Mouse (Mus musculus): ENCODE measurements around the gene Fastk. TPM values are rescaled to one million over a fixed set of nuclear protein-coding genes. Genes with fewer than 3 reads are reported as not detected.
"Not testable (repeated sequence)": the region's sequence is repeated elsewhere in the genome, so short reads cannot be mapped to it uniquely, and the experiment has no call there.

Fastk gene
- polyA plus RNA-seq, 1 experiment from 2014 or later: 120 TPM

DNA sequence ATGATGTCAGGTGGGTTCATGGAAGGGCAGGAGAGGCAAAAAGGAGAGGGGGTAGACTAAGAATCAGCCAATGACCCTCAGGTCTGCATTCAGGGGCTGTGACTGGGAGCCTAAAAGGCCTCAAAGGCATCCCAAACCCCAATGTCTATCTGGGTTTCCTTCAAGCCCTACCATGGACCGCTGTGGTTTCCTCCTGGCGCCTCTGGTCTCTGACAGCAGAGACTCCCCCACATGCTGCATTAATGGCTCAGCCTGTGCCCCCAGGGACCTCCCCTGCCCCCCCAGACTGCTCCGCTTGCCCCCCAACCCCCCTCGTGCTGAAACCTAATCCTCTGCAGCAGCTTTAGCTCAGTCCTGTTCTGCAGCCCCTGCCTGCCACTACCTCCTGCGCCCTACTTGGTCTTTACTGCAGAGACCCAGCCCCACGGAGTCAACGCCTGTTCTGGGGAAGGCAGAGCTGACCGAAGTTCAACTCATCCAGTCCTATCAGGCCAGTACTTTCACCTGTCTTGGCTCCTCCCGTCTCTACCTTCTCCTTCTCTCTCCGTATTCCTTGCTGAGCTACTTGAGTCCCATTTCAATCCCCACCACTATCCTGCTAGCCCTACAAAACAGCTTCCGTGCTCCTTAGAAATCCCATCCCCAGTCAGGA is 31.9 kb downstream of the Fastk start, which contains the start of gene Asic3:
Gene Asic3 (plus strand): TSS at position 351 of the 652 bp plus-strand sequence.
- 30% methylated on average over 11 of the region's 11 CpGs for WGBS
- Histone ChIP-seq H3K4me1 (peaks cover 29% of the 10 kb centered on the region), H3K4me3 (no peak within 1 kb of the TSS), H3K27ac (peak within 1 kb of the TSS; percentile 22; the same call in 1 of the 2 replicates), H3K9ac (peak within 1 kb of the TSS; percentile 6; the same call in 1 of the 2 replicates), H3K4me2 (replicated peaks) (peak within 1 kb of the TSS; percentile 31), H3K9me3 (no peaks in the 10 kb centered on the region), H3K36me3 (peaks cover 15% of the 10 kb centered on the region), H3K27me3 (no peaks in the 10 kb centered on the region)
- peak; percentile 63; the same call in 1 of the 2 replicates for ATAC-seq (ENCODE audit: low FRiP score, low read depth)

GRCm38 (mm10) chr5:24412063-24412462 is 33.0 kb downstream of the Fastk start:
- H3K4me2 ChIP-seq (replicated peaks): no peak overlapping the region
- H3K27ac ChIP-seq: no peak overlapping the region
- H3K4me3 ChIP-seq: no peak overlapping the region
- H3K9me3 ChIP-seq: no peaks in the 10 kb centered on the region
- no peak overlapping the region for H3K9ac ChIP-seq
- H3K36me3 ChIP-seq: peaks cover 26% of the 10 kb centered on the region
- no peak for ATAC-seq (ENCODE audit: low FRiP score, low read depth)
- peaks cover 29% of the 10 kb centered on the region for H3K4me1 ChIP-seq
- 95% methylated on average over 2 of the region's 2 CpGs for WGBS
- H3K27me3 ChIP-seq: no peaks in the 10 kb centered on the region

GRCm38 (mm10) chr5:24409466-24409865 is 35.6 kb downstream of the Fastk start:
- Histone ChIP-seq H3K4me1 (peaks cover 18% of the 10 kb centered on the region), H3K9ac (no peak overlapping the region), H3K27ac (no peak overlapping the region), H3K4me3 (no peak overlapping the region), H3K27me3 (no peaks in the 10 kb centered on the region), H3K4me2 (replicated peaks) (no peak overlapping the region), H3K36me3 (peaks cover 47% of the 10 kb centered on the region), H3K9me3 (no peaks in the 10 kb centered on the region)
- no peak for ATAC-seq (ENCODE audit: low FRiP score, low read depth)
- 86% methylated on average over 2 of the region's 2 CpGs for WGBS

DNA sequence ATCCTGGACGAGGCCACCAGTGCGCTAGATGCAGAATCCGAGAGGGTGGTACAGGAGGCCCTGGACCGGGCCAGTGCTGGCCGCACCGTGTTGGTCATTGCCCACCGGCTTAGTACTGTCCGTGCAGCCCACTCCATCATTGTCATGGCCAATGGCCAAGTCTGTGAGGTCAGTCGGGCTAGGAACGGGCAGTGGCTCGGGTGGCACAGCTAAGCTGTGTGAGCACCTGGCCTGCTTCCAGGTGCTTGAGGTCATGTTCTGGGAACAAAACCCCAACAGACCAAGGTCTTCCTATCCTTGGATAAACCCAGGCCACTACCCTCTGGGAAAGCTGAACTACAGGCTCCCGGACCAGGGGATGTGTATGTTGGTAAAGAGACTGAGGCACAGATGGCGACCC is 36.4 kb downstream of the Fastk start:
- no peak overlapping the region for H3K4me2 ChIP-seq (replicated peaks)
- peaks cover 53% of the 10 kb centered on the region for H3K36me3 ChIP-seq
- WGBS: 90% methylated on average over 13 of the region's 13 CpGs

DNA sequence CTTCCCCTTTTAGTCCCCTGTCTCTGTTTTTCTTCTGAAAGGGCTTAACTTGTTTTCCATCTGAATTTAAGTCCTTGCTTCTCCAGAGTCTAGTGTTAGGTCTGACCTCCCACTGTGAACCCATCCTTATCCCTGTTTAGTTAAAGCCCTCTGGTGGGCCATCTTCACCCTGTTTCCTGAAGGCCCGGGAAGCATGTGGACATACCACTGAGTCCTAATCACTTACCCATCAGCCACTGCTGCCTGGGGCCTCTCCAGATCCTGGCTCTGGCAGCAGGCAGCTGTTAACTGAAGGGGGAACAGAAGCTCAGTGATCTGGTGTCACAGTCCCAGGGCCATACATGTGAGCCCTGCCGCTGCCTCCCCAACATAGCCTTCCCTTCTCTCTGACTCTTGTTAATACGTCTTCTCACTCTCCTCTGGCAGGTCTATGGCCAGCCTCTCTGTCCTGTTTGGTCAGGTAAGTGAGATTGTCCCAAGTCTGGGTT is 39.7 kb downstream of the Fastk start:
- no peak for ATAC-seq (ENCODE audit: low FRiP score, low read depth)
- H3K4me1 ChIP-seq: no peaks in the 10 kb centered on the region
- no peak overlapping the region for H3K4me3 ChIP-seq
- no peaks in the 10 kb centered on the region for H3K27me3 ChIP-seq
- no peak overlapping the region for H3K27ac ChIP-seq
- WGBS: 58% methylated on average over 3 of the region's 3 CpGs
- H3K9ac ChIP-seq: peak overlapping the region; percentile 10; the same call in 1 of the 2 replicates
- no peaks in the 10 kb centered on the region for H3K9me3 ChIP-seq
- H3K4me2 ChIP-seq (replicated peaks): no peak overlapping the region
- peaks cover 84% of the 10 kb centered on the region for H3K36me3 ChIP-seq

More for the DNA sequence above, 36.4 kb downstream of the Fastk start:
- ATAC-seq (ENCODE audit: low FRiP score, low read depth): no peak
- Histone ChIP-seq H3K9ac (no peak overlapping the region), H3K9me3 (no peaks in the 10 kb centered on the region), H3K27ac (no peak overlapping the region), H3K4me1 (peaks cover 11% of the 10 kb centered on the region), H3K4me3 (no peak overlapping the region), H3K27me3 (no peaks in the 10 kb centered on the region)

DNA sequence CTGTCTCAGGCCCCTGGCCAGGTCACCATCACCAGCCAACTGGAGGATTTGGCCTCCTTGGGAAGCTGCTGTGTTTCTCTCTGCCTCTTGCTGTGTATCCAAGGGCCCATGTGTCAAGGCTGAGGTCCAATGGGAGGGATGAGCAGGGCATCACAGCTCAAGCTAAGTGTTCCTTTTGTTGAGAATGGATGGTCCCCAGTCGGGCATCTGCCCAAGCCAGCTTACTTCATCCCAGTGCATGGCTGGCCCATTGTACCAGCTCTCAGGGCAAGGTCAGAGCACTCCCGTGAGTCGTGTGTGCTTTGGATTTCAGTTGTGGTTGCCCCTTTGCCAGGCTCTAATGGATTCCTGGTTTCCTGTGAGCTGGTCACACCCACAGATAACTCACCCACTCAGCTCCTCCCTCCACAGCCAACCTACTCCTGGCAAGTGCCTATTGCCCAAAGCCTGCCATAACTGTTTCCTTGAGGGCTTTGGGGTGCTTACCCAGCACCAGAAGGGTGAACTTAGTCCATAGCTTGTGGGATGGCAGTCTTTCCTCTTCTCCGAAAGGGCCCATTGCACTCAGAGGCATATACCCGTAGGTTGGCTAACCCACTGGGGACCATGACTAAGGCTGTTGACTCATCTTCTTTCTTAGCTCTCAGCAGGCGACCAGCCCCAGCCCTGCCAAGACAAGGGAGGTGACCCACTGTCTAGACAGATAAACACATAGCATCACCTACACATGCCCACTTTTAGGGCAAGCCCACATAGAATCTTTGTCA is 40.3 kb downstream of the Fastk start:
- no peak overlapping the region for H3K4me2 ChIP-seq (replicated peaks)
- 84% methylated on average over 6 of the region's 6 CpGs for WGBS
- no peak for ATAC-seq (ENCODE audit: low FRiP score, low read depth)
- no peak overlapping the region for H3K4me3 ChIP-seq
- H3K9ac ChIP-seq: no peak overlapping the region
- H3K27me3 ChIP-seq: no peaks in the 10 kb centered on the region
- H3K27ac ChIP-seq: no peak overlapping the region
- no peaks in the 10 kb centered on the region for H3K9me3 ChIP-seq
- no peaks in the 10 kb centered on the region for H3K4me1 ChIP-seq
- H3K36me3 ChIP-seq: peaks cover 89% of the 10 kb centered on the region

DNA sequence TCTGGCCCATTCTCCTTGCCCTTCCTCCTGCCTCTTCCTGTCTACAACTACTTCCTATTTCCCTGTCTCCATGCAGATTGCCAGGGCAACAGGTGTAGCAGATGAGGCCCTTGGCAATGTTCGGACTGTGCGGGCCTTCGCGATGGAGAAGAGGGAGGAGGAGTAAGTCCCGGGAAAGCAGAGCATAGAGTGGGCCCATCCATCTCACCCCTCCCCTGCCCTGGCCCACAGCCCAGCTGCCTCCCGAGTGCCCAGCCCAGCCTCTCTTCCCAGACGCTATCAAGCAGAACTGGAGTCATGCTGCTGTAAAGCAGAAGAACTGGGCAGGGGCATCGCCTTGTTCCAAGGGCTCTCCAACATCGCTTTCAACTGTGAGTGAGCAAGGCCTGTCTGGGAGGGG is 43.1 kb downstream of the Fastk start:
- Histone ChIP-seq H3K27me3 (no peaks in the 10 kb centered on the region), H3K4me3 (no peak overlapping the region), H3K27ac (no peak overlapping the region), H3K9me3 (no peaks in the 10 kb centered on the region), H3K36me3 (peaks cover 64% of the 10 kb centered on the region), H3K9ac (no peak overlapping the region), H3K4me2 (replicated peaks) (no peak overlapping the region), H3K4me1 (no peaks in the 10 kb centered on the region)
- WGBS: 84% methylated on average over 9 of the region's 9 CpGs
- no peak for ATAC-seq (ENCODE audit: low FRiP score, low read depth)

- H3K4me2 ChIP-seq (replicated peaks): no peak overlapping the region
- 92% methylated on average over 5 of the region's 5 CpGs for WGBS
- H3K4me3 ChIP-seq: no peak overlapping the region
- H3K27me3 ChIP-seq: no peaks in the 10 kb centered on the region
- H3K9ac ChIP-seq: no peak overlapping the region
- H3K36me3 ChIP-seq: peaks cover 59% of the 10 kb centered on the region
- no peaks in the 10 kb centered on the region for H3K4me1 ChIP-seq
- H3K27ac ChIP-seq: no peak overlapping the region
- no peaks in the 10 kb centered on the region for H3K9me3 ChIP-seq
- ATAC-seq (ENCODE audit: low FRiP score, low read depth): no peak
These were observed 44.0 kb downstream of the Fastk start for GRCm38 (mm10) chr5:24400911-24401605.

DNA sequence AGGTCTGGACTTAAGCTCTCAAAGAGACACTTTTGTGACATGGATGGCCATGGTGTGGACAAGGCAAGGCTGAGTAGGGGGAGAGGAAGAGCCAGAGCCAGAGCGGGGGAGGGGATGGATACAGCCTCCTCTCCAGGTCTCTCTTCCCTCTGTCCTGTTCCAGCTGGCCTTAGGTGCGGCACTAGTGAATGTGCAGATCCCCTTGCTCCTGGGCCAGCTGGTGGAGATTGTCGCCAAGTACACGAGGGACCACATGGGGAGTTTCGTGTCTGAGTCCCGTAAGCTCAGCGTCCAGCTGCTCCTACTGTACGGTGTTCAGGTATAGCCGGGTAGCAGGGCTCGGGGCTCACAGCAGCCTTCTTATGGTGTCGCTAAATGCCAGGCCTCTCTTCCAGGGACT is 44.7 kb downstream of the Fastk start:
- Histone ChIP-seq H3K4me1 (0 out of 2 replicates have a peak, but pooled peaks cover under 1% of the 10 kb centered on the region), H3K27ac (no peak overlapping the region), H3K9ac (no peak overlapping the region), H3K36me3 (peaks cover 52% of the 10 kb centered on the region), H3K4me2 (replicated peaks) (no peak overlapping the region), H3K4me3 (no peak overlapping the region), H3K27me3 (no peaks in the 10 kb centered on the region), H3K9me3 (no peaks in the 10 kb centered on the region)
- WGBS: 81% methylated on average over 11 of the region's 11 CpGs
- ATAC-seq (ENCODE audit: low FRiP score, low read depth): no peak

- ATAC-seq (ENCODE audit: low FRiP score, low read depth): no peak
- no peak overlapping the region for H3K4me3 ChIP-seq
These were observed 45.4 kb downstream of the Fastk start for GRCm38 (mm10) chr5:24399686-24400085.

DNA sequence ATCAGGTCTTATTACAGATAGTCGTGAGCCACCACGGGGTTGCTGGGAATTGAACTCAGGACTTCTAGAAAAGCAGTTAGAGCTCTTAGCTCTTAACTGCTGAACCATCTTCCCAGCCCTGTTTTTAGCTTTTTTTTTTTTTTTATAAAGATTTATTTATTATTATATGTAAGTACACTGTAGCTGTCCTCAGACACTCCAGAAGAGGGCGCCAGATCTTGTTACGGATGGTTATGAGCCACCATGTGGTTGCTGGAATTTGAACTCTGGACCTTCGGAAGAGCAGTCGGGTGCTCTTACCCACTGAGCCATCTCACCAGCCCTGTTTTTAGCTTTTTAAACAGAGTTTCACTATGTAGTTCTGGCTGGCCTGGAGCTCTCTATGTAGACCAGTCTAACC is 48.8 kb downstream of the Fastk start:
- H3K27ac ChIP-seq: not testable (repeated sequence)
- 89% methylated on average over 6 of the region's 6 CpGs for WGBS

More at GRCm38 (mm10) chr5:24399686-24400085, 45.4 kb downstream of the Fastk start:
- Histone ChIP-seq H3K27me3 (no peaks in the 10 kb centered on the region), H3K9ac (no peak overlapping the region), H3K4me2 (replicated peaks) (no peak overlapping the region), H3K27ac (no peak overlapping the region), H3K9me3 (no peaks in the 10 kb centered on the region), H3K36me3 (peaks cover 50% of the 10 kb centered on the region), H3K4me1 (peaks cover 8% of the 10 kb centered on the region; the same call in 1 of the 2 replicates)
- 82% methylated on average over 10 of the region's 10 CpGs for WGBS

More for the DNA sequence above, 48.8 kb downstream of the Fastk start:
- ATAC-seq (ENCODE audit: low FRiP score, low read depth); H3K4me2 ChIP-seq (replicated peaks); H3K4me3 ChIP-seq; H3K4me1 ChIP-seq; H3K9ac ChIP-seq; H3K9me3 ChIP-seq; H3K27me3 ChIP-seq: not testable (repeated sequence)
- peaks cover 20% of the 10 kb centered on the region for H3K36me3 ChIP-seq

Measured in limb, embryonic 13.5 days (tissue).